Mouse (Mus musculus) ovary, adult 10 weeks (tissue): Measurements from ENCODE around the gene Slc30a6. TPM values are rescaled to one million over a fixed set of nuclear protein-coding genes. Genes with fewer than 3 reads are reported as not detected.

ENCODE experiments used
- polyA plus RNA-seq: library from polyadenylated mRNA; stranded (reverse); fragments of 350-450 nt; fragmentation: Illumina TruSeq; extraction: RNeasy Lipid Tissue Mini Kit (QIAGEN cat#74804); gene quantifications from one replicate; pipeline ENCODE4 v1.2.3, GENCODE M21; 2014

The Slc30a6 gene
- 25.1 TPM for polyA plus RNA-seq

GRCm38 (mm10) chr17:74395383-74396065 is at the start of gene Slc30a6:
Gene Slc30a6 (plus strand): TSS chr17:74395608.

DNA sequence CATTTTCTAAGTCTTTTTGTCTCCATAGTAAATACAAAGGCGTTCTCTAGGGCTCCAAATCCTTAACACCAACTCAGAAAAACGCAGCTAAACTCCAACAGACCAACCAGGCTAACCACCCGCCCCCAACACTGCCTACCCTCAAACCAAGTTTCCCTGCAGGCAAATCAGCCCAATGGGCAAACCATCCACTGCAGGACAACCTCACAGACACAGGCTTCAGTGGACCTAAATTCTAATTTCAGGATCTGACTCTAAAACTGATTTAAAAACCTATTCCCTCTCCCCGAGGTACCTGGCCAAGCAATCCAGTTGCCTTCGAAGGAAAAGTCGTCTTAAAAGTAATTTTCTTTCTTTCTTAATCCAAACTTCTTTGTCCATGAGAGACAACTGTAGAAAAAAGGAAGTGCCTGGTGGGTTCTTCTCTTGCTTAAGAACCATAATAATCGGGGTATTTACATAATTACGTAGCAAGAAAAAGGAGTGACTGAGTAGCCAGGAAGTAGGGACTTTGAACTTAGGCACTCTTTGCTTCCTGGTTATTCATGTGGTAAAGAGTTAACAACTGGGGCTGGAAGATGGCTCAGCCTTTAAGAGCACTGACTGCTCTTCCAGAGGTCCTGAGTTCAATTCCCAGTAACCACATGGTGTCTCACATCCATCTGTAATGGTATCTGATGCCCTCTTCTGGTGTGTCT is 63.5 kb downstream of the Slc30a6 start, which contains the start of gene Nlrc4:
Nlrc4 (minus strand) TSS at position 432 of the 698 bp plus-strand sequence.

Other genes with a start within 250 kb of the Slc30a6 start
- 143 TPM for gene Memo1, start 100.1 kb upstream of the Slc30a6 start, polyA plus RNA-seq
- 172 TPM for gene Dpy30, start 71.7 kb upstream of the Slc30a6 start, polyA plus RNA-seq
- 105 TPM for gene Spast, start 56.6 kb upstream of the Slc30a6 start, polyA plus RNA-seq
- 0.83 TPM for gene Nlrc4, start 63.5 kb downstream of the Slc30a6 start, polyA plus RNA-seq
- gene Yipf4, start 93.9 kb downstream of the Slc30a6 start, polyA plus RNA-seq, result 351 TPM
- 222 TPM for gene Birc6, start 132.7 kb downstream of the Slc30a6 start, polyA plus RNA-seq